Mouse (Mus musculus): ENCODE results near the gene Samd9l.
"Not testable (repeated sequence)": the region's sequence is repeated elsewhere in the genome, so short reads cannot be mapped to it uniquely, and the experiment has no call there.

Gene Samd9l

DNA sequence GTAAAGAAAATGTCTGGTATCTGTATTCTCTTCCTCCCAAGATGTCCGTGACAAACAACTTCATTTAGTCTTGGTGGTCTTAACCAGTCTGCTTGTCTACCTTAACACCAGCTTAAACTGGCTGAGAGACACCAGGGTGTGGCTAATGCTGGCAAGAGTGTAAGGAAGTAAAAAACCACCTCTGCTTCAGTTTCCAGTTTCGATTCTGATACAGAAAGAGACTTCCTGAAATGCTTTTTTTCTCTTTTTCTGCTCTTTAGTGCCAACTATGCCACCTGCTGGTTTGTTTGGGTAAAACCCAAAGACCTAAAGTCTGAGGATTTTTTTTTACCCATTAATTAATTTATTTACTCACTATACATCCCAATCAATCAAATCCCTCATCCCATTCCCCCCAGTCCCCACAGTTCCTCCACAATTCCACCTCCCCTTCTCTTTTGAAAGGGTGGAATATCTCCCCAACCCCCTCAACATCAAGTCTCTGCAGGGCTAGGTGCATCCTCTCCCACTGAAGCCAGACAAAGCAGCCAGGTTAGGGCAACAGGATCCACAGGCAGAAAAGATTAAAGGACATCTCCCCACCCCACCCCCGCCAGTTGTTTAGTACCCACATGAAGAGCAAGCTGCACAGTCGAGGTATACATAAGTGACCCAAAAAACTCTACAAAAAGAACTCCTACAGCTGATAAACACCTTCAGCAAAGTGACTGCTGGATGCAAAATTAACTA lies at the start of gene Samd9l:
Gene Samd9l (minus strand): TSS at position 233 of the 729 bp plus-strand sequence.
- in situ Hi-C loops (cut with MboI, MseI) = not testable (repeated sequence)

DNA sequence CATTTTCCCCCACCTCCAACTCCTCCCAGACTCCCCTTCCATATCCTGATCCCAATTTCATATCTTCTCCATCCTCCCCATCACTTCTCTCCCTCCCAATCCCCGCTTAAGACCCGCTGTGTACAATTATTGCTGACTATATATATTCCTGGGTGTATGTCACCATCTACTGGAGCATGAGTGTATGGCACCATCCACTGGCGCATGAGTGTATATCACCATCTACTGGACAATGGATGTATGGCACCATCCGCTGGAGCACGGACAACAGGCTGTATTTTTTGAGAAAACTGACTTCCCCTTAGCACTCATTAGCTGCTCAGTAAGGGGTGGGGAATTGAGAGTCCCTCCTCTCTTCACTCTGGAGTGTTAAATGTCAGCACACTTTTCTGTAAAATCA lies 48.0 kb upstream of the Samd9l start:
- in situ Hi-C loops (cut with MboI, MseI) = loop anchor here (10.0 kb wide), 1 partner anchor 393 kb away; no protein-coding TSS in a partner anchor

DNA sequence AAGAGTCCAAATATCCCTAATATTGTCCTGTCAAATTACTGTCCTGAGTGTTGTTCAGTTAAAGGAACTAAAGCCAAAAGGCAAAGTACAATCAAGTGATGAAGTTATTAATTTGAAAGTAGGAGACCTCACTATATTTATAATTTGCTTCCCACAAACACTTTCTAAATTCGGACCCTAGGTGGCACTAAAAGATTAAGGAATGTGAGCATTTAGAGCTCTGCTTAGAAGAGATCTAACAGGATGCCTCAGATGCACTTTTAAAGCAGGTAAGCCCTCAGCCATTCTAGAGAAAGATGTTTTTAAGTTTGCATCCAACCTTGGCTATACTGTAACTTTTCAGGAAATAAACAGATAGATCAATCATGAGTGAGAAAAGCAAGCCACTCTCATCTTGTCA lies 44.5 kb upstream of the Samd9l start:
- in situ Hi-C loops (cut with MboI, MseI) = loop anchor here (10.0 kb wide), 1 partner anchor 389 kb away; no protein-coding TSS in a partner anchor

- in situ Hi-C loops (cut with MboI, MseI) = no loop called here
Observed at GRCm38 (mm10) chr6:3436087-3436486, 36.7 kb upstream of the Samd9l start.

DNA sequence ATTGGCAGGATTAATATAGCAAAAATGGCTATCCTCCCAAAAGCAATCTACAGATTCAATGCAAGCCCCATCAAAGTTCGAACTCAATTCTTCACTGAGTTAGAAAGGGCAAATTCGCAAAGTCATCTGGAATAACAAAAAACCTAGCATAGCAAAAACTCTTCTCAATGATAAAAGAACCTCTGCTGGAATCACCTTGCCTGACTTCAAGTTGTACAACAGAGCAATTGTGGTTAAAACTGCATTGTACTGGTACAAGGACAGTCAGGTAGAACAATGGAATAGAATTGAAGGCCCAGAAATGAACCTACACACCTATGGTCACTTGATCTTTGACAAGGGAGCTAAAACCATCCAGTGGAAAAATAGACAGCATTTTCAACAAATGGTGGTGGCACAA lies 31.6 kb upstream of the Samd9l start:
- in situ Hi-C loops (cut with MboI, MseI) = not testable (repeated sequence)

DNA sequence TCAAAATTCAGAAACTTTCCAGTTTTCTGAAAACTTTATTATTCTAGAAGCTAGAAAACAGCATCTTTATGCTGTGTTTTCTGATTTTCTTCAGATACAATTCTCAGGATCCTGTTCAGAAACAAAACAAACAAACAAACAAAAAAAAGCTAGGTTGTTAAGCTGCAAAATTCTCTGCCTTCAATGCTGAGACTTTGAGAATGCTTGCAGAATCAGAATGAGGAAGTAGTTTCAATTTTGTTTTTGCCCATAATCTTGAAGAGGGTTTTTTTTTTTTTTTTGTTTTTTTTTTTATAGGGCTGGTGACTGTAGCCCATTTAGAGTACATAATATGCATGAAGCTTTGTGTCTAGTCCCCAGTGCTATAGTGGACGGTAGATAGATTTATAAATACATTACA lies 27.7 kb upstream of the Samd9l start:
- in situ Hi-C loops (cut with MboI, MseI) = no loop called here

DNA sequence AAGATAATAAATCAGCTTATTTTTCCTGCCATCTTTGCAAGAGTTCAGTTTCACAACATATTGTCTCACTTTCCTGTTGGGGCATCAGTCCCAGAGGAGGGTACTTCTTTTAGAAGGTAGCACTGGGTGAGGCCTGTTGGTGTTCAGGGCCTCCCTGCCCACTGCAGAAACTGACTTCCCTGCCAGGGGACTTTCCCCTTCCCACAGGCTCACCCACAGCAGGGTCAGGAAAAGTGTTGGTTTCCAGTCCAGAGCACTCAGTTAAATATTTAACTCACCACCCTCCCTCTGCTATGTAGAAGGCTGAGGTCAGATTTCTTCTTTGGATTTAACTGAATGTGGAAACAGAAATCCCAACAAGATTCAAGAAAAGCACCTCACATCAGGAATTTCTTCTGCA lies 26.0 kb upstream of the Samd9l start:
- in situ Hi-C loops (cut with MboI, MseI) = not testable (repeated sequence)

- in situ Hi-C loops (cut with MboI, MseI) = not testable (repeated sequence)
Observed at GRCm38 (mm10) chr6:3424613-3425277, 25.4 kb upstream of the Samd9l start.

- in situ Hi-C loops (cut with MboI, MseI) = not testable (repeated sequence)
Observed at GRCm38 (mm10) chr6:3397182-3397906, 2.0 kb downstream of the Samd9l start.

DNA sequence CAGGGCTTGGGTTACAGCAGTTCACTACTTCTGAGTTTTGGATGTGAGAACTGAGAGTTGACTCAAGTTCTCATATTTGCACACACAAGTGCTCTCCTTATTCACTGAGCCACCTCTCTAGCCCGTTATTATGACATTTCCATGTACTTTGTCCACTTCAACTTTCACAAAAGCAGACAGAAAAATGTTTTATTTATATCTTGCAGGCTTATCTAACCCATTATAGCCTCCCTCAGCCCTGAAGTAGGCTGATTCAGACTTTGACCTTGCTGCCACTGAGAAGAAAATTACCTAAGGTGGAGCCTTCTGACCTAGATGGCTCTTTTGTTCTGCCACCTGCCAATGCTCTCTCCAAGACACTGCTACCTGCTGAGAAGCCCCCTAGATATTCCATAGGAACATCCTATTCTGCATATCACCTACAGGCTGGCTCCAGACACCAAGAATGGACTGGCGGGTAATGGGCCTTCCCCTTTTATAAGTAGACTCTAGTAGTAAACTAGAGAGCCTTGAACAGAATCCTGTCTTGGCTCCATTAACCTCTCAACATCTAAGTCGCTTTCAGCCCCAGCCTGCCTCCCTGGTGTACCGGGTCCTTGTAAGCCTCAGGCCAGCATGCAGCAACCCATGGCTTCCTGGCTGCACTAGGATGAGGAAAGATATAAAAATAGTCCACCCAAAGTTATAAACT lies 3.3 kb downstream of the Samd9l start:
- in situ Hi-C loops (cut with MboI, MseI) = not testable (repeated sequence)

DNA sequence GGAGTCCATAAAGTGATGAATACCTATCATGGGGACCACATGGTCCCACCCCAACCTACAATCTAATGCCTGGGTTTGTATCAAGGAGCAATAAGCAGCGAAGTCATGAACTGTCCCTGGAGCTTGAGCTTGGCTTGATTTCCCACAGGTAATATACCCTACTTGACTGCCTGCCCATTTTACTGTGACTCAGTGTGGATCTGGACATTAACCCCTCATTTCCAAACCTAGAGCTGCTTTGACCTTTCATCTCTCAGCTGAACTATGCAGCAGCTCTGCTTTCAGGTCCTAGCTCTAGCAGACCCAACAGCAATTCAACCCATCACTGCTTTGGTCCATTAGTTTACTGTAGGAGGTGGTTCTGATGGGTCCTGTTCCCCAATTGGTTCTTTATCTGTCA lies 9.4 kb downstream of the Samd9l start:
- in situ Hi-C loops (cut with MboI, MseI) = loop anchor here (5.0 kb wide), 1 partner anchor 43 kb away; no protein-coding TSS in a partner anchor

DNA sequence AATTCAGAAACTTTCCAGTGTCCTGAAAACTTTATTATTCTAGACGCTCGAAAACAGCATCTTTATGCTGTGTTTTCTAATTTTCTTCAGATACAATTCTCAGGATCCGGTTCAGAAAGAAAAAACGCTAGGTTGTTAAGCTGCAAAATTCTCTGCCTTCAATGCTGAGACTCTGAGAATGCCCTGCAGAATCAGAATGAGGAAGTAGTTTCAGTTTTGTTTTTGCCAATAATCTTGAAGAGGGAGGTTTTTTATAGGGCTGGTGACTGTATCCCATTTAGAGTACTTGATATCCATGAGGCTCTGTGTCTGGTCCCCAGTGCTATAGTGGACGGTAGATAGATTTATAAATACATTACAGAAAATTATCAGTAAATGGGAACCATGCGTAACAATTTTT lies 12.8 kb downstream of the Samd9l start:
- in situ Hi-C loops (cut with MboI, MseI) = no loop called here

DNA sequence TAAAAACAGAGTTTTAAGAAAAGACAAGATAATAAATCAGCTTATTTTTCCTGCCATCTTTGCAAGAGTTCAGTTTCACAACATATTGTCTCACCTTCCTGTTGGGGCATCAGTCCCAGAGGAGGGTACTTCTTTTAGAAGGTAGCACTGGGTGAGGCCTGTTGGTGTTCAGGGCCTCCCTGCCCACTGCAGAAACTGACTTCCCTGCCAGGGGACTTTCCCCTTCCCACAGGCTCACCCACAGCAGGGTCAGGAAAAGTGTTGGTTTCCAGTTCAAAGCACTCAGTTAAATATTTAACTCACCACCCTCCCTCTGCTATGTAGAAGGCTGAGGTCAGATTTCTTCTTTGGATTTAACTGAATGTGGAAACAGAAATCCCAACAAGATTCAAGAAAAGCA lies 14.6 kb downstream of the Samd9l start:
- in situ Hi-C loops (cut with MboI, MseI) = not testable (repeated sequence)

- in situ Hi-C loops (cut with MboI, MseI) = not testable (repeated sequence)
Observed at GRCm38 (mm10) chr6:3384115-3384791, 15.1 kb downstream of the Samd9l start.

DNA sequence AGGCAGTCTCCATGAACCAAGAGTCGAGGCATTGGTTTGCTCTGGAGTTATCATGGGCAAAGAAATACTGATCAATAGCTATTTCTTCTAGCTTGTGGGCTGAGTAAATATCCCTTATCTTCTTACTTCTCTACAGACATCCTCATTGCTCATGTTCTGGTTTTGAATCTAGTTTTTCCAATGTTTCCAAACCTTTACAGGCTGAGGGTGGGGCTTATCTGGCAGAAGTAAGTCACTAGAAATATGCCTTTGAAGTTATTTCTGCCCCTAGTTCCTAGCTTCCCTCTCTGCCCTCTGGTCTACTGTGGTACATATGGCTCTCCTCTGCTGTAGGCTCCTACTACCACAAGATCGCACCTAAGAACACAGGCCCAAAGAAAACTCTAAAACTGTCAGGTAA lies 20.2 kb downstream of the Samd9l start:
- in situ Hi-C loops (cut with MboI, MseI) = no loop called here

DNA sequence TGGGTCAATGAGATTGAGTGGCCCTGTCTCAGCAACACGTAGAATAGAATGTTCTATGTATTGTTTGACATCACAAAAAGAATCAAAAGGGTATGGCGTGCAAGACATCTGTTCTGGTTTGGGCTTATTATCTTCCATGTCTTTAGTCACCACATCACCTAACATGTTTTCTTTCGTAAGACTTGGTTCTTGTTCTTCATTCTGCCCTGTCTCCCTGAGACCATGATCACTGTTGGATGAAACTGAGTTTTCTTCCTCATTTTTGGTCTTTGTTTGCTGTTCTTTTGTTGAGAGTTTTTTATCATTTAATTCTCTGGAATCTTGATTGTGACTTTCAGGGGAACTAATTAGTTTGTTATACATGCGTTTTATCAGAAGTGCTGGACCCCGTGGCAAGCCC lies 22.7 kb downstream of the Samd9l start:
- in situ Hi-C loops (cut with MboI, MseI) = no loop called here

GRCm38 (mm10) chr6:3369527-3369926 lies 29.8 kb downstream of the Samd9l start:
- in situ Hi-C loops (cut with MboI, MseI) = no loop called here

DNA sequence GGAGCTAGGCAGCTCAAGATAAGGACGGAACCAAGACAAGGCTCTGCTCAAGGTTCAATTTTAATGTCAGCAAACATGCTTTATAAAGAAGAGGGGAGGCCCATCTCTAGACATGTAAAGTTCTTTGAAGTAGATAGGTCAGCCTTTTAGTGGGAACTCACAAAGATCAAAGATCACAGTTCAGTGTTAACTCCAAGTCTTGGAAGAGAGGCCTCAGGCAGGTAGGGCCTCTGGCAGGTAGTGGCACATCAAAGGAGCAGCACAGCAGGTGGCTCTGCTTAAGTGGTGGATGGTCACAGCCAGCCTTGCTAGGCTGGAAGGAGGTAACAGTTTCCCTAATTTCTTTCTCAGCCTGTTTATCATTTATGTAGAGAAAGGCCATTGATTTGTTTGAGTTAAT lies 33.8 kb downstream of the Samd9l start:
- in situ Hi-C loops (cut with MboI, MseI) = not testable (repeated sequence)

- in situ Hi-C loops (cut with MboI, MseI) = loop anchor here (5.0 kb wide), 1 partner anchor 46 kb away; no protein-coding TSS in a partner anchor
Observed at GRCm38 (mm10) chr6:3345924-3346597, 53.3 kb downstream of the Samd9l start.

DNA sequence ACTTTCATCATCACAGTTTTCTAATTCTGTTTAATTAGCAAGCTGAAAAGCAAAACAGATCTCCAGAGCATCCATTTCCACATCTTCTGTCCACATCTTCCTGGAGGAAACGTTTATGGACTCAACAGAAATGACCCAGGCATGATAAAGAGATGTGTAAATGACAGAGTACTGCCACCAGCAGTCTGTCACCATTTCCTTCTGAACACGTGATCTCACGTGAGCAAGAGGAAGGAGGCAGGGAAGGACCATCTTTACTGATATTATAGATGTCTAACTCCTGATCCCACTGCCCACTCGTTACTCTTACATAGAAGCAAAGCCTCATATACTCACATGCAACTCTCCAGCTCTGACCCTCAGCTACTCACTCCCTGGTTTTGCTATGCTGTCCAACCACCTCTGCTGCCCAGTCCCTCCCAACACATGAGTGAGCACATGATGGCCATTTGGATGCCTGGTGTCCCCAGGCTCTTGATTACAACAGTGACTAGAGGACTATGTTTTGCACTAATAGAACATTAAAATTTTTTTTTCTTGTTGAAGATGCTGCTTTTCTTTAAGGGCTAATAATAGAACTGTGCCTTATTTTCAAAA lies 54.2 kb downstream of the Samd9l start:
- in situ Hi-C loops (cut with MboI, MseI) = loop anchor here (5.0 kb wide), 1 partner anchor 47 kb away; no protein-coding TSS in a partner anchor

Measured in T-helper 1 cell (primary cell).